Mouse (Mus musculus) gastrocnemius, adult 18-20 months (tissue): Measurements from ENCODE around the gene Taf1c. TPM values are rescaled to one million over a fixed set of nuclear protein-coding genes. Genes with fewer than 3 reads are reported as not detected.

Source experiments
- DNase-seq: peaks from one replicate; pipeline ENCODE4 v3.0.0; 2021; ENCODE audit warnings: low spot score
- long read RNA-seq, 2 experiments: library from polyadenylated mRNA; stranded (forward); transcript quantifications; one replicate each; pipeline ENCODE4 v2.0.0; 2021
- total RNA-seq, 2 experiments: library from RNA; stranded (reverse); gene quantifications; 2 replicates each; pipeline ENCODE4 v1.2.3; 2021

Gene Taf1c
- 1 to 10 TPM; 4.8 to 5.5 TPM for total RNA-seq
- long read RNA-seq, experiment 1, transcript Taf1c-201 (15 exons, 3,236 nt), result major isoform, 6 of 9 reads
- long read RNA-seq, experiment 1, partial matches to known transcripts, result 2 of 9 reads
- long read RNA-seq, experiment 1, other reads (novel, unspliced or antisense), result 1 of 9 reads
- long read RNA-seq, experiment 2, partial matches to known transcripts, result 3 of 7 reads
- long read RNA-seq, experiment 2, other reads (novel, unspliced or antisense), result 0 of 7 reads

DNA sequence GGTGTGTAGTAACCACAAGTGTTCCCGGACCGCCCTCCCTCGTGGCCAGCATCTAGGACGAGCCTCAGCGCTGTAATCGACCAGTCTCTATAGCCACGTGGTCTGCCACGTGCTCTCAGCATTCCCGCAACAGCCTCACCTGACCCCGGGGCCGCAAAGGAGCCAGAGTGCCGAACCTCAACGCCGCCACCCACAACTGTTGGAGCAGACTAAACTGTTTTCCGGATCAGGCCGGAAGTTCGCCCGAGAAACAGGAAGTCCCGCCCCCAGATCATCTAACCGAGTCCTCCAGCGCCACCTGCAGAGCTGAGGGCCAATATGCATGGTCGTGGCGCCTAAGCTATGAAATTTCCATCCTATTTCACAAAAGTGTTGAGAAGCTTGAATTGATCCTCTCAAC is at the start of gene Taf1c:
Gene Taf1c (minus strand): TSS at position 227 of the 400 bp plus-strand sequence.
- peak; percentile 95 for DNase-seq

DNA sequence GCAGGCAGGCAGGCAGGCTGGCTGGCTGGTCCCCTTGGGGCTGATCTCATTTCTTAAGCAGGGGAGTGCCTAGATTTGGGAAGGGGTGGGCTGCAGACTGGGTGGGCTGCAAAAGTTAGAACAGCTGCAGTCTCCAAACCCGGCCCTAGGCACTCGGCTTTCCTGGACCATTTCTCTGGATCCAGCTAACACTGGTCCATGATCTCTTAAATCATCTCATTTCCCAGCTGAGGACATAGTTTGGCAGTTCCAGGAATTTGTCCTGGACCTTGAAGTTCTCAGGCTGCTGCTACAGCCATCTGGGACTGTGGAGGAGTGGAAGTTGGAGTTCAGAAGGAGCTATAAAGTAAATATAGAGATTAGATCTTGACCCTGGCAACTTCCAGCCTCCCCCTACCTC is 46.3 kb upstream of the Taf1c start:
- no peak for DNase-seq

DNA sequence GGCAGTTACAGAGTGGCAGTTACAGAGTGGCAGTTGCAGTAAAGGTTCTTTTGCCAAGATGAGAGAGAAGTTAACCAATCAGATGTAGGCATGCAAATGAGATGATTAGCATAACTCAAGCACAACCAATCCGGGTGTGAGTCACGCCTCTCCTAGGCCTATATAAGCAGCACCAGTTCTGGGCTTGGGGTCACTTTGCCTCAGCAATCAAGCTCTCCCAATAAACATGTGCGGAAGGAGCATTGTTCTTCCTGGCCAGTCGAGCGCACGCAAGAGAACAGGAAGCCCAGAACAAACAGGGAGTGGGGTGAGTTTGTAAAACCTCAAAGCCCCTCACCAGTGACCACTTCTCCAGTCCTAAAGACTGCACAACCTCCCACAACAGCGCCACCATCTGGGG is 41.8 kb upstream of the Taf1c start:
- DNase-seq, result no peak

DNA sequence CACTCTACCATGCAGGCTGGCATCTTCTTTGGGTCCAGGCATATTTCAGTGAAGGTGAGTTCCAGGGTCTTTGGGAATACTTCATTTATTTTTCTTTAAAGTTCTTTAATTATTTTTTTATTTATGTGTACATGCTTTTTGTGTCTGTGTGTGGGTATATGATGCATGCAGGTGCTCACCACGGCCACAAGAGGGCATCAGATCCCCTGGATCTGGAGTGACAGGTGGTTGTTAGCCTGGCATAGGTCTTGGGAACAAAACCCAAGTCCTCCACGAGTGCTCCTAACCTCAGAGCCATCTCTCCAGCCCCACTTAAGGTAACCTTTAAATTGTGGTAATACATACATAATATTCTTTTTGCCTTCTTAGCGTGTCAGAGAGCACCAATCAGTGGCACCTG is 41.2 kb upstream of the Taf1c start:
- DNase-seq, result no peak

DNA sequence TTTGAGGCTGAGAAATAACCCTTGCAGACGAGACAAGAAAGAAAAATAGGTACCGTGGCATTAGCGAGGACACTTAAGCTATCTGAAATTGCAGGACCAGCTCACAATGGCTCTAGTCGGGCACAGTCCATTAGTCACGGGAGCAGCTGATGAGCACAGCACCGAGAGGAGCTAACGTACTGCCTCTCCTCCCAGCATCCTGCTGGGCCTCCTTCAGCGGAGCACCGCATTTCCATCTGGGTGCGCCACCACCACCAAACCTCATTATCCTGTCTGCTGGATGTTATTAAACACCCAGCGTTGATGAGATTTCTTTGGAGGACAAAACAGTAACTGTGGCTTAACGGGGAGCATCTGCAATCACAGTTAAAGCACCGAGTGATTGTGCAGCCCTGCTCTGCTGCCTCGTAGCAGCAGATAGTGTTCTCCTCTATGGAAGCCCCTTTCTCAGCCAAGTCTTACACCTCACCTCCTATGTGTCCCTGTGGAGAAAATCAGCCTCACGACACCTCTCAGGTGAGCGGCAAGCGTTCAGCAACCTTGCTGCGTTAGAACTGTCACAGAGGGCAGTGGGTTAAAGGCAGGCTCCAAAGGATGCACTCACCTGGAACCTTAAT is 40.1 kb upstream of the Taf1c start:
- DNase-seq, result no peak

DNA sequence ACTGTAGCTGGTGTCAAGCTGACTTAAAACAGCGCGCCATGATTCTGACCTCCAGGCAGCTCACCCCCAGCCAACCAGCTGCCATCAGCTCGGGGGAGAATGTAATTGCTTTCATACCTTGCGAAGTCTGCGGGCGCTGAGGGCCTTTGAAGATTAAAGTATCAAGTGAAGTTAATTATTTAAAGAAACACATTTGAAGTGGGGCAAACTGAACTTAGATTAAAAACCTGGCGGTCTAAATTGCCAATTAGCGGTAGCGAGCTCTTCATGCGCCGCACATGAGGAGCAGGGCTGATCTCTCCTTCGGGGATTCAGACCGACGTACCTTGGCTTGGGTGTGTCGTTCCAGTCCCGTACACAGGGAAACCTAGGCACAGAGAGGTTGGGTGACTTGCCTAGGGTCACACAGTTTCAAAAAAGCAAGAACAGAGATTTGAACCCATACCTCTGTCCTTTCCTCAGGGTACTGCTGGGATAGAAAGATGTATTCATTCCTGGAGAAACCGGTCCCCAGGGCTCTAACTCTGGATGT is 39.5 kb upstream of the Taf1c start:
- no peak for DNase-seq

DNA sequence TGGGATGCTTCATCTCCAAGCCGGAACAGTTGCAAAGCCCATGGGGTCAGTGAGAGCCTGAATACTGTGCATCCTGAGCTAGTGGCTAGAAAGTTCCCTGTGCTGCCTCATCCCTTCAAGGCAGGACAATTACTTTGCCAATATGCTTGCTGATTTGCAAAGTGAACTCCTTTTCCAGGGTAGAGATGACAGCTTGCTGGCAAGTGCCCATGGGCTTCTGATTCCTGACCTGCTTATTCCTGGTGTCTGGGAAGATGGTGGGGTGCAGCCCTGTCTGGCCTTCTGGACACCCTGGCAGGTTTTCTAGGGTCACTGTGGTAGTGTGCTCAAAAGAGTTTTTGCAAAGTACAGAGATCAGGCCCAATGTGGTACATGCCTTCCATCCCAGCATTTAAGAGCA is 37.9 kb upstream of the Taf1c start:
- no peak for DNase-seq

DNA sequence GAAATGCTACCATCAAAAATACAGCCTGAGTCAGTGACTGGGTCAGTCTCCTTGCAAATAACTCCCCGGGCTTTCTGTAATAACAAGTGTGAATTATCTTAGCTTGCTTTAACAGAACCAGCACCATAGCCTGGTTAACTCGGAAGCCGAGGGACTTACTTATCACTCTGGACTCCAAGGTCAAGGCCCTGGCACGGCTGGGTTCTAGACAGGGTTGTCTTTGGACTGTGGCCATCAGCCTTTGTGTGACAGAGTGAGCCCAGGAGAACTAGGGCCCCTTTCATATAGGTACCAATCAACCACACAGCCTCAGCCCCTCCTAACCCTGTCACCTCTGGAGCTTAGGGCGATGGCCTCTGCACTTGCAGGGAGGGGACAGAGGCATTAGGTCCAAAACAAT is 36.0 kb upstream of the Taf1c start:
- DNase-seq, result no peak

DNA sequence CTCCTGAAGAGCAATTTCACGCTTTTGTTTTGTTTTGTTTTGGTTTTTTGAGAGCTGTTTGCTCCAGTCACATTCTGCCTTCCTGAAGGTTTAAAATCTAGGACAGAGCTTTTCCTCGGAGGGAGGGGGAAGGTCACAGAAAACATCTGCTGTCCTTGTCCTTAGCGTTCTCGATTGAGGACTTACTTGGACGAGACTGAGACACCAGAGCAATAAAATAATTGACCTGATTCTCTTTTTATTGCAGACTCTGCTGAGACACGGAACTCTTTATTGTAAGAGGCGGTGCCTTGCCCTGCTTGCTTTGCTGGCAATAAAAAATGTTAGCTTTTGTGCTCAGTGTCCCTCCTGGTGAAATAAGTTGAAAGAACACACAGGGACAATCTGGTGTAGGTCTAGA is 34.8 kb upstream of the Taf1c start:
- DNase-seq, result no peak

DNA sequence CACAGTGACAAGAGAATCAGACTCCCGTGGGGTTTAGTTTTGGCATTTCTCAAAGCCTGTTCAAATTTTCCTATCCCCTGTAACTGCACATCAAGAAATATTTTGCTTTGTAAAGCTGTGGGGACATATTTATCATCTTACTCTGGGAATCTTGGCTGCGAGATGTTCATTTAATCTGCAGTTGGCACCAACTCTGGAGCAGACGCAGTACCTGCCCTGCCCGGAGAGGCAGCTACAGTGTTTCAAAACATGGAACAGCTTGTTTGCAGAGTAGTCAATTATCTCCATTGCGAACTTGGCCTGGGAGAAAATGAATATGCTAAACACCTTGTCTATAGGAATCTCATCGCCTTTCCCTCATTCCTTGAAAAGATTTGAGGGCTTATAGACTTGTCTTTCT is 33.2 kb upstream of the Taf1c start:
- DNase-seq, result no peak

DNA sequence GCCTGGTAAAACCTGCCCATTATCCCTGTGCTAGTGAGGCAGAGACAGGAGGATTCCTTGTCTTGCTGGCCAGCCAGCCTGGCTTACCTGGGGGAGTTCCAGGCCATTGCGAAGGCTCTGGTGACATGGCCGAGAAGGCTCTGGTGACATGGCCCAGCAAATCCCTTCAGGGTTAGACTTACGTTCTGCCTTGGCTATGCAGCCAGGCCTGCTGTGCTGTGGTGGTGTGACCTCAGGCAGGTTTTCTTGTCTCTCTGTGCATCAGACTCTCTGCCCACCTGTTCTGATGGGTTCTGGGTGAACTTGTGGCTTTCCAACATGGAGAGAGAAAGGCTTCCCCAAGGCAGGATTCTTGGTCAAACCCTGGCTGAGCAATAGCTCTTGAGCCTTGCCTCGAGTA is 32.4 kb upstream of the Taf1c start:
- no peak for DNase-seq

DNA sequence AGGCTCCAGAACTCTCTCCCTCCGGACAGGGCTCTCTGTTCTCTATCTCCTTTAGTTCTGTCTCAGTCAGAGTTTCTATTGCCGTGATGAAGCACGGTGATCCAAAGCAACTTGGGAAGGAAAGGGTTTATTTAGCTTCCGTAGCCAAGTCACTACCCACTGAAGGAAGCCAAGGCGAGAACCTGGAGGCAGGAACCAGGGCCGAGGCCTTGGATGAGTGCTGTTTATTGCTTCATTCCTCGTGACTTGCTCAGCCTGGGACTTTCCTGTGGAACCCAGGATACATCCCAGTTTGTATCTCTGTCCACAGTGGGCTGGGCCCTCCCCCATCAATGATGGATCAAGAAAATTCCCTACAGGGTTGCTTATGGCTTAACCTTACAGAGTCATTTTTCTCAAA is 31.7 kb upstream of the Taf1c start:
- no peak for DNase-seq

DNA sequence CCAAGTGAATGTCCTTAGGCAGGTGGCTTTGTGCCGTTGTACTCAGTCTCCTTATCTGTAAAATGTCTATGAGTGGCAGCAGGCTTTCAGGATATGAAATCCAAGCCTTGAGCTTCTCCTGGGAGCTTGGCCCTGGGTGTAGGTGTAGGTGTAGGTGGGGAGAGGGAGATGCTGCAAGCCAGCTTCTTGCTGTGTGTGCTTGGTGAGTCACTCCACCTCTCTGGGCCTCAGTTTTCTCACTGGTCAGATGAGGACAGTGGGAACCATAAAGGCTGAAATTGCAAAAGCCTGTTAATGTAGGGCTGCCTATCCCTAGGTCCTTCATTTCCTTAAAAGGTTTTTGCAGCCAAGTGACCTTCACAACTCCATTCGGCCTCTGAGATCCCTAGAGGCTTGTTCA is 30.9 kb upstream of the Taf1c start:
- DNase-seq, result no peak

DNA sequence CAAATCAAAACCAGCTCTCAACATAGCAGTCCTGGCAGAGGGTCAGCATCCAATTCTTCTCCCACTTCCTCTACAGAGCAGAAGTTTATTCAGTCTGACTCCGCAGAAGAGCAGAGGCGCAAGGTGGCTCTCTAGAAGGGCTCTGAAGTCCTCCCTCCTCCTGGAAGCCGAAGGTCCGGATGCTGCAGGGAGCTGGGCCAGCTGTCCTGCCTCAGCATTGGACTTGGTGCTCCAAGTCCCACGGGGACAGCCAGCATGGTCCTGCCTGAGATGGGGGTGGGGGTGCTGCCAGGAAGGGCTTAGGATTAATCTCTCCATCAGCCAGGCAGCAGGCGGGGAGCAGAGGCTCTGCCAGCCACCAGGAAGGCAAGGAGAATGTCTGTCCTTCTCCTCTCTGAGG is 30.4 kb upstream of the Taf1c start, which contains the start of gene Kcng4:
Gene Kcng4 (minus strand): TSS at position 303 of the 400 bp plus-strand sequence.
- DNase-seq, result no peak

DNA sequence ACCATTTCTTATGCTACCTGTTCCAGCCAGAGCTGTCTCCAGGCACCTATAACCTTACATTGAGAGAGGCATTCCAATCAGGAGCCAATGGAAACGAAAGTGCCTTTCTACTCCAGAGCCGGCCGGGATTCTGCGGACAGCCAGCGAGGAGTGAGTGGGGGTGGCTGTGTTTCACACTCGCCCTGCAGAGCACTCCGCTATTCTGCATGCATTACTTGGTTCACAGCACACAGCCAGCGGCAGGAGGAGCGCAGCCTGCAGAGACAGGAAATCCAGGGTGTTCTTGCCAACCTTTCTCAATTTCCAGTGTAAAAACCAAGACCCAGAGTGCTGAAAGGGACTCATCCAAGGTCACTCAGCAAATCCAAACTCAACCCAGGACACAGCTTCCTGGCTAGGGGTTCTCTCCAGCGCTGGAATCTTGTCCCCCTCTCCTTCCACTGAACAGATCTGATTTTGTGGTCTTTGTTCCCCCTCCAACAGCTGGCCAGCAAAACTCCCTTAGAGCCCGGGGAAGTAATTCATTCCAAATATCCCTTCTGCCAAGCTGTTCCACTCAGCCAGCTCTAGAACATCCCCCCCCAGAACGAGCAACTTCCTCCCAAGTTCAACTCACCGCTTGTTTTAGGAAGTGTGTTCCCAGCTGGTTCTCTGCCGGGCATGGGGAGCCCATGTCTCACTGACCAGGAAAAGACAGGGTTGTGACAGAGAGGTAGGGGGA is 29.8 kb upstream of the Taf1c start:
- no peak for DNase-seq

DNA sequence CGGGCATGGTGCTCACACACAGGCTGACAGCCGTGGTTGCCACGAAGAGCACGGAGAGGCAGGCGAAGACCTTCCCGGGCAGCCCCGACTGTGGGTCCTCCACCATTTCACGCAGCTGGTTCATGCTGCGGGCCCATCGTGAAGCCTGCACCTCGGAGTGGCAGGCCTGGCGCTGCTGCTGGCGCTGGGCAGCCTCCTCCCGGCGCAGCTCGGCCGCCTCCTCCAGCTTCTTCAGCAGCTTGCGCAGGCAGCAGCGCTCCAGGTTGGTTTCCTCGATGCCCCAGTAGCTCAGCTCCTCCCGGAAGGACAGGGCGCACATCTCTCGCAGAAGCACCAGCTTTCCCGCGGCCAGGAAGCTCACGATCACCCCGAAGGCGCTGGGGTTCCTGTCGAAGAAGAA is 27.9 kb upstream of the Taf1c start:
- no peak for DNase-seq

DNA sequence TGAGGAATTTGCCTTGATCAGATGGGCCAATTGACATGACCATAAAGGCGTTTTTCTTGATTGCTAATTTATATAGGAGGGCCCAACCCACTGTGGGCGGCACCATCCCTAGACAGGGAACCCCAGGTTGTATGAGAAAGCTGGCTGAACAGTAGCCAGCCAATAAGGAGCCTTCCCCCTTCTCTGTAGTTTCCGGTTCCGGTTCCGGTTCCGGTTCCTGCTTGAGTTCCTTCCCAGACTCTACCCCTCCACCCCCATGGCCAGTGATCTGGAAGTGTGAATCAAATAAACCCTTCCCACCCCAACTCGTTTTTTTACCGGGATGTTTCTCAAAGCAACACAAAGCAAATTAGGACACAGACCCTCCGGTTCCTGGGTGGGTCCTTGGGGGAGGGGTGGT is 27.2 kb upstream of the Taf1c start:
- DNase-seq, result no peak

DNA sequence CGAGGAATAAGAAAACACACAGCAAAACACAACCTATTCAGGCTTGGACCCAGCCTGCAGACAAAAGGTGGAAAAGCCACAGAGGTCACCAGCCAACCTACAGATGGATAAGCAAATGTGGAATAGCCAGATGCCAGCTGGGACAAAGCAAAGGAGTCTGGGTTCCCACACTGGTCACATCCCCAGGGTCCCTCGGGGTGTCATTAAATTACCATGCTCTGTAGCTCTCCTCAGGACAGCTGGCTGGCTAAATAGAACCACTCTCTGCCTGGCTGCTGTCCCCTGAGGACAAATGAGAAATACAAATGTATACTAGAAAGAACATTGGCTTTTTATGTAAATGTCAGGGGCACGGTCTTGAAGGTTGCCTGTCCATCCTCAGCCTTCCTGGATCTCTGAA is 25.8 kb upstream of the Taf1c start:
- DNase-seq, result no peak

DNA sequence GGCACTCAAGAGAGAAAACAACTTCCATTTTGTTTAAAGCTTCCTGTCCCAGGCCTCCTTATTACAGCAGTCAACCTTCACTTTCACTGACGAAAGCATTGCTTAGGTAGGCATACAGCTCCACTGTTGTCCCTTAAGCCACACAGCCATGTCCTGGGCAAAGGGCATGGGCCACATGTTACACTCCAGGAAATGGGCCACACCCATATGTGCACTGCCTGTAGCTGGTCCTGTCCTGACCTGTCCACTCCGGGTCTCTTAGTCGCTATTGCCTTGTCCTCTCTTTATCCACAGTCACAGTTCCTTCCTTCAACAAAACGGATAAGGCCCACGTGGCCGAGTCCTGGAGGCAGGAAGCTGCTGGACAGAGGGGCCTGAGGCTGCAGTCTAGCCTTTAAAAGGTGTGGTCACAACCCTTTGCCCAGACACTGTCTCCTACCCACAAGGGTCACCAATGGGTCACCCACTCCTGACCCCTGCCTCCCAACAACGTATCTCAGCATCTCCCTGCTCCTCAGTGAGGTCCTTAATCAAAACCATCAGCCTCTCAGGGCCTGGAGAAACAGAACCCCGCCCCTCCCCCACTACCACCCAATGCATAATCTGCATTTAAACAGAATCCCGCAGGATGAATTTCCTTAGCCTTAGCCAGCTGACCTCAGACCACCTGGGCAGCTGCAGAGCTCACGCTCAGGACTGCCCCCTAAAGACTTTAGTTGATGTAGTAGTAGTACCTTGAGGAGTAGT is 22.8 kb upstream of the Taf1c start:
- DNase-seq, result no peak

DNA sequence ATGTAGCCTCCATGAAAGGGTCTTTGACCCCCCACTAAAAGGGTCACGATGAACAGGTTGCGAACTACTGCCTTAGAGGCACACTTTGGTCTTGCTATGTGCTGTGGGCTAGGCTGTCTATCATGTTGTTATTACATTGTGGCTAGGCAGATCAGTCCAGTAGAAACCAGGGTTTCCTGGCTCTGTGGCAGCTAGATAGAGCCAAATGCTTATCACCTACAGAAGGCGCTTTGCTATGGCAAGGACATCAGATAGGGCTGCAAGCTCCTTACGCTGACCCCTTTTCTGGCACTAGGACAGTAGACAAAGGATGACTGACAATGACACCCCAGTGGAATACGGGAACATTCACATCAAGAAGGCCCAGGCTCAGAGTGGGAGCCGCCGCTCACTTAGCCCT is 22.2 kb upstream of the Taf1c start:
- no peak for DNase-seq

DNA sequence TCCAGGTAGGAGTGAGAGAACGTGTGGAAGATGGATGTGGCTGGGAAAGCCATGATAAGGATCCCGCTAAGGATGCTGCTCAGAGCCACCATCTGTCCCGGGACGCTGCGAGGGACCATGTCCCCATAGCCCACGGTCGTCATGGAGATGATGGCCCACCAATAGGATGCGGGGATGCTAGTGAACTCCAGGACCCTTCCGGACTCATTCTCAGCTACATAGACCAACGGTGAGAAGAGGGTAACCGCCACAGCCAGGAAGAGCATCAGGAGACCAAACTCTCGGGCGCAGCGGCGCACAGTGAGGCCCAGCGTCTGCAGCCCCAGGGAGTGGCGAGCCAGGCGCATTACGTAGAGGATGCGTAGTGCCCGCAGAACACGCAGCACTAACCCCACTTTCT is 20.8 kb upstream of the Taf1c start:
- no peak for DNase-seq

DNA sequence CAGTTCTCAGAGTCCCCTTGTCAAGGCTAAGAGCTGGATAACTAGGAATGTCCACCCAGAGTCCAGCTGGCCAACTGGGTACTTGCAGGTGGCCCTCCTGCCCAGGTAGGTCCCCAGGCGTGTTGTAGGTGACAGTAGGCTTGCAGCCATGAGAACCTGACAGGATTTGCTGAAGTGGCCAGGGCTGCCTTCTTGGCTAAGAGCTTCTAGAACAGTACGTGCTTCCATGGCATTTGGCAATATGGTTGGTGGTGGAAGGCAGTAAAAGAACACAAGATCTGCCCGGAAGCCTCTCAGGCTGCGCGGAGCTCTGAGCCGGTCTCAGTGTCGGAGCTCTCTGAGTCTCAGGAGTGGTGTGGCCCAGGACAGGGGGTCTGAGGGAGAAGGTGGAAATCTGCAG is 19.9 kb upstream of the Taf1c start:
- DNase-seq, result peak; percentile 68
